Mouse (Mus musculus): ENCODE measurements at regions not wholly inside any gene's neighbourhood (a gene's known extent, or its start where the extent isn't known, plus 50 kb on each side); places are given as distances from the start of the nearest gene placed in this dataset.
"Not testable (repeated sequence)": the region's sequence is repeated elsewhere in the genome, so short reads cannot be mapped to it uniquely, and the experiment has no call there.

- DNase-seq (ENCODE audit: low spot score in 2 of 2) = no peak
Measured at GRCm38 (mm10) chr5:78075203-78075602, 667.4 kb upstream of the Igfbp7 start.

GRCm38 (mm10) chr5:78032554-78033250 lies 624.9 kb upstream of the Igfbp7 start:
- no peak for DNase-seq (ENCODE audit: low spot score in 2 of 2)

GRCm38 (mm10) chr5:78017523-78017922 lies 609.7 kb upstream of the Igfbp7 start:
- DNase-seq (ENCODE audit: low spot score in 2 of 2) = no peak

DNA sequence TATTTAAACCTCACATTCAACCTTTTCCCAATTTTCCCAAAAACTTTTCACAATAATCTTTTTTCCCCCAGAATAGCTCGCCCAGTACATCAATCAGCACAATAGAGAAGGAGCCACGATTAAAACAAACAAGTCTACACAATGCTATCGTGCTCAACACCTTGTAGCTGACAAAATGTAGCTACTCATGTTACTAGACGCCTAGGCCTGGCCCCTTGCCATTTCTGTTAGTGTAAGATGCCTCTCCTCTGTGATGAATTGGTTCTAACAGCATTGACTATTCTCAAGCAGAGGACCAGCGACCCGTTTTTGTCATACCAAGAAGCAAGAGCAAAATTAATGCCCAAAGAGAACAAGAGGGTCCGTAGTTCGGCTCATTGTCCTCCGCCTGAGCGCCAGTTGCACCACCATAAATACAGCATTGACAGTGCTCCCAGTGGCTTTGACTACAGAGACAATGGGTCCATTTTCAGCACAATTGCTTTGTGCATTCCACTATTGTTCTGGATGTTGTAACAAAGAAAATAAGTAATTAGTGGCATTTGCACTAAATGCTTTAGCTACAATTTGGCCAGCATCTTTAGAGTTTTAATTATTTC lies 578.7 kb upstream of the Igfbp7 start:
- DNase-seq (ENCODE audit: low spot score in 2 of 2) = no peak

- DNase-seq (ENCODE audit: low spot score in 2 of 2) = no peak
Measured at GRCm38 (mm10) chr5:77985269-77985668, 577.4 kb upstream of the Igfbp7 start.

DNA sequence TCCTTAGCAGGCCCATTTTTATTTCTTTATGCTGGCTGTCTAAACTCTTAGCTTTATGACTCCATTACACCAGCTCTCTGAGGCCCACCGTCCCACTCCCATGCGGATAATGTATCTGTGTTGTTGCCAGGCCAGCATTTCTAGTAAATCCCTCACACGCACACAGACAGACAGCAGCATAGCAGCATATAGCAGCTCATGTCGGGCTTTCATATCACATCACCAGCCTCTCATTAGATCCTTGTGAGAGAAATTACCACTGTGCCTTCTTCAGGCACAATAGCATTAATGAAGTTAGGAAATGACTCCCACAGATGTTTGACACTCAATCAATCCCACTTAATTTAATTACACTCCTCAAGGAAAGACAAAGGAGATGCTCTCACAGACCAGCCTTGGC lies 532.2 kb upstream of the Igfbp7 start:
- DNase-seq (ENCODE audit: low spot score in 2 of 2) = not testable (repeated sequence)

DNA sequence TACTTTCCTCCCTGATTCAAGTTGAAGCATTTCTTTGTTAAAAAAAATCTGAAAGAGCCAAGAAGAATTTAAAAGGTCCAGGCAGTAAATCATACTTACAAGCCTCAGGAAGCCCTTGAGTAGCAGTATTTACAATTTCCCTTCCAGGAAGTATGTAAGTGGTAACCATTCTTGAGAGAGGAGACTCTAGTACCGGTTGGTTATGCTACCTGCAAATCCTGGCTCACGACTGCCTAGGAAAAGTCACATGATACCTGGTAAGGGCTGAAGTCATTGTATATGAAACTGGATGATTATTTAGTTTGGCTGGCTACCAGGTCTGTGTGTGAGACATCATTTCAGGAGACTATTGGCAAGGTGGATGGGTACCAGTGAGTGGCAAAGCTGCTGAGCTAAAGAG lies 524.0 kb upstream of the Igfbp7 start:
- no peak for DNase-seq (ENCODE audit: low spot score in 2 of 2)

- no peak for DNase-seq (ENCODE audit: low spot score in 2 of 2)
Measured at GRCm38 (mm10) chr5:77921186-77921585, 513.3 kb upstream of the Igfbp7 start.

- DNase-seq (ENCODE audit: low spot score in 2 of 2) = no peak
Measured at GRCm38 (mm10) chr5:77917086-77917676, 509.3 kb upstream of the Igfbp7 start.

DNA sequence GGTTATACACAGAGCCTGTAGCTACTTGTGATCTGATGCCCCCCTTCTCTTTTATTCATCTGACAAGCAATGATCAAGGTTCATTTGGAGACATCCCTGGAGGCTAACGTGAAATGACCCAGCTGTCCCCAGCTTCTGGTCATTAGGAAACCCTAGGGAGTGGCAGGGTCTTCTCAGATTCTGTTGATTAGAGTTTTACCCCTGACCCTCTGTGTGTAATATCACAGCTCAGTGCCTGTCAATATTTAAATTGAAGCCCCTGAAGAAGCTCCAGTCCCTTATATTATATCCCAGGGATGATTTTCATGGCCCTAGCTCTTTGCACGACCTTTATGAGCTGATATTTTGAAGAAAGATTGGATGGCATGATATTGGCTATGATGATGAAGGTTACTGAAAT lies 508.5 kb upstream of the Igfbp7 start:
- DNase-seq (ENCODE audit: low spot score in 2 of 2) = no peak

DNA sequence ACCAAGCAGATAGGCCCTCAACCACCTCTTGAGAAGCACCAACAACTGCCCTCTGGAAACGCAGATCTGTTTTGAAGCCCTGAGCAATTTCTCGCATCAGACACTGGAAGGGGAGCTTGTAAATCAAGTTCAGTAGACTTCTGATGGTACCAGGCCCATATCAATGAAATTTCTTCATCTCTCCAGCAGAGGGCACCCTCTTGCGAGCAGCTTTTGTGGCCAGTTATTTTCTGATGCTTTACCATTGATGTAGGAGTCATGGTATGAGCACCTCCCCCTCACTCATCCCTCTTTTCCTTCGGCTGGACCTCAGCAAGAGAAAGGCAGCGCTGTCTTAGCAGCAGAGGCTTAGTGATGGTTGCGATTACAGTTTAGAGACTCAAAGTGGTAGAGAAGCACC lies 501.4 kb upstream of the Igfbp7 start:
- no peak for DNase-seq (ENCODE audit: low spot score in 2 of 2)

- DNase-seq (ENCODE audit: low spot score in 2 of 2) = not testable (repeated sequence)
Measured at GRCm38 (mm10) chr5:77892024-77892423, 484.2 kb upstream of the Igfbp7 start.

DNA sequence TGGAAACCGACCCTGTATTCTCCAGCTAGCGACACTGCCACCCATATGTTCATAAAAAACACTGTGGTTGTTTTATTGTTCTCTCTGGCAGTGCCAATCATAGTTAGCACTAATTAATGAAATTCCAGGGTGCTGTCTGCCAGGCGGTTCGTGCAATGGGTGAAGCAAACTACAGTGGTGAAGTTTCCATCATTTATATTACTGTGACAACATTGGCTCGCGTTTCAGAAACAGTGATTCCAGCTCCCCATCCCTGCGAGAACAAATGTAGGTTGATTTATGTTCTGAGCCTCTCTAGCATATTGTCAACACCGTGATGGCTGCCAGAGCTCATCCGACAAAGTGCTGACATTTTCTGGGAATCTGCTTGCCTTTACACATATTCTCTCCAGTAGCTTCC lies 480.7 kb upstream of the Igfbp7 start:
- DNase-seq (ENCODE audit: low spot score in 2 of 2) = no peak

- DNase-seq (ENCODE audit: low spot score in 2 of 2) = no peak
Measured at GRCm38 (mm10) chr5:77871403-77871802, 463.6 kb upstream of the Igfbp7 start.

DNA sequence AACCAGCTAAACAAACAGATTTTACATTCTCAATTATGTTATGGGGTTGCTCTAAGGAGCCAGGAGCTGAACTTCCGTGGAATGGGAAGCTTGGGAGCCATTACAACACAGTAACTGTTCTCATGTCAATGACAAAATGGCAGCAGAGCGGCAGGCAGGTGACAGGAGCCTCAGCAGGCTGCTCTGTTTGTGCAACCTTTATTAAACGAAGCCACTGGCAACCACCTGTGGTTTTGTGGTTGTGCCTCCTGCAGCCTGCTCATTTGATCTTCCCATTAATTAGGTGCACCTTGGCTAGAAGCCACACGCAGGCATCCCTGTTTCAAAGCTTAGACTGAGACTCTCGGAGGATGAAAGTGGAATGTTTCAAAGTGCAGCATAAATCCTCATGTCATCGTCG lies 457.5 kb upstream of the Igfbp7 start:
- DNase-seq (ENCODE audit: low spot score in 2 of 2) = no peak

DNA sequence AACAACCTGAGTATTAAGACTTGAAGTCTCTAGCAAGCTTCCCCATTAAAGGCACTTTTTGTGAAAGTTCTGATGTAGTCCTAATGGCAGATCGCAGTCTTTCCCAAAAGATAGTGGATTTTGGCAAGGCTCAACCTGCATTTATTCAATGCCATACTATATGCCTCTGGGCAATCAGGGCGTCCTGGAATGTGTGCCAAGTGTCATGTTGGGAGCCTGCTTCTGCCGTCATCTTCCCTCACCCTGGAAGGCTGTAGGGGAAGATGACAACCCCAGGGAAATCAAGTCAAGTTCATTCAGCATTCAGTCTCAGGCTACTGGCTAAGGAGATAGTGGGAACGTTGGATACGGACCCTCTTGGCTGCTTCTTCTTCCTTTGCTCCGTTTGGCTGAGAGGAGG lies 447.4 kb upstream of the Igfbp7 start:
- no peak for DNase-seq (ENCODE audit: low spot score in 2 of 2)

DNA sequence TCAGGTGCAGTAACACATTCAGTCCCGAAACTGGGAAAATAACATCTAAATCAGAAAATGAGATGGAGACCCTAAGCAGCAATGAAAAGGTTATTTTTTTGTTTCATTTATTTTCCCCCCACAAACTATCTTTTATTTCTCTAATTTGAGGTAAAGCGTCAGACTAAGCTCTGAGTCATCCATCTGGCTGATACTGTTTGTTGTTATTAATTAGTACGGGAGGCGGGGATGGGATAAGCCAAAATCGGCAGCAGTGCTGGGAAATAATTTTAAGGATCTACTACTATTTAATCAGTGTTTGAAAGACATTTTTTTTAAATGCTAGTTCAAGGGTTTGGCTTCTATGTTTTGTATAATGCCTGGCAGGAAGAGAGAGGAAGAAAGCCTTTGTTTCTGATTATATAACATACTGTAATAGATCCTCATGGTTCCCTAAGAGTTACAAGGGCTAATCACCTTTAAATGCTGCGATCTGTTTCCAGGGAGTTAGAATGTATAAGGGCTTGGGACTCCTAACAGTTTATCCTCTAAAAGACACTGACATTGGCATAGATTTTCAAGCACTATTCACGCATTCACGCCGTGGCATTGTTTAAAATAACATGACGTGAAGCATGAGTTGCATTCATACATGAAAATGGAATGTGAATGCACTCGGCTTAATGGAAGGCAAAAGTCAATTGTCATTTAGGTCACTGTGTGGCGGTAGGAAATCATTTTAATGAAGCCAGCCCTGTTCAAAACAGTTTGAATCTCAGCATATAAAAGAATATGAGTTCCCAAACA lies 446.4 kb upstream of the Igfbp7 start:
- DNase-seq (ENCODE audit: low spot score in 2 of 2) = no peak

- DNase-seq (ENCODE audit: low spot score in 2 of 2) = no peak
Measured at GRCm38 (mm10) chr5:77851645-77852044, 443.8 kb upstream of the Igfbp7 start.

DNA sequence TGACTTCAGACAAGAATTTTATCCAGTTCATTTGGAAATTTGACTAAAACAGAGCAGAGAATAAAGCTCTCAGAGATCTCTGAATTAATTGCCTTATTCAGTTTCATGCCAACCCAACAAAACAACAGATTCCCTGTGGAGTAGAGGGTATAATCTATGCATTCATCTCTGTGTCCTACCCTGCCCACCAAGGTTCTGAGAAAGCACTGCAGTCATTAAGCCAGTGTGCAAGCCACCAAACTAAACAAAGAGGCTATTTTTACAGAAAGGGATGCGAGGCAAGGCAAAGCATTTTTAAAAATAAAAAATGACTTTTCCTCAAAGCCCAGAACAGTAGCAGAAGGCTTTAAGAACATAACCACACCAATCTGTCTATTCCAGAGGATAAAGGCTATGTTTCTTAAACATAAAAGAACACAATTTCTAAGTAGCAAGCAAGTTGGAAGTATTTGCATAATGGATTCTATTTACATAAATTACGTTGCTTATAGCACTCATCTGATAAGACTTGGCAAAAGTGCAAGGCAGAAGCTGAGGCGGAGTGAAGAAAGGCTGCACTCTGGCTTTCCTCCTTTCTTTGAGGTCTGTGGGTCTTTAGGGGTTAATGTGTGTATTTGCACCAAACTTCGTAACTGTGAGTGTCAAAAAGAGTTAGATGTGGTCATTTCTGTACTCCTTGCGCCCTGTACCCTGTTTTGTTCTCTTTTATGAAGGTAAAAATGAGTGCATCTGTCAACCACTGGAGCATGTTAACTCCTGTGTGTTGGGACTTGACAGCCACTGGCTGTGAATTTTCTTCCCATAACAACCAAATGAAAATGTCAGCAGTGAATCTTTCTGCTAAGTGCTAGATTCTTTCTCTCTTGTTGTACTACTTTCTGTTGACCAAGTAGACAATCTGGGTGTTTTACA lies 430.6 kb upstream of the Igfbp7 start:
- DNase-seq (ENCODE audit: low spot score in 2 of 2) = no peak

- no peak for DNase-seq (ENCODE audit: low spot score in 2 of 2)
Measured at GRCm38 (mm10) chr5:77827971-77828370, 420.1 kb upstream of the Igfbp7 start.

GRCm38 (mm10) chr5:77826063-77826462 lies 418.2 kb upstream of the Igfbp7 start:
- DNase-seq (ENCODE audit: low spot score in 2 of 2) = no peak

Data from spleen, postnatal 10 days (tissue).